Mouse (Mus musculus) cerebellum, adult 2 months (tissue): ENCODE data around the gene Slc26a6.

ENCODE experiments used
- CTCF ChIP-seq: fragments of 200-500 bp; IDR thresholded peaks from 2 replicates; pipeline ENCODE4 v1.5.1; 2011; ENCODE audit warnings: low read depth, mild to moderate bottlenecking, control low read depth, low read length, moderate library complexity, borderline replicate concordance; ENCODE audit not compliant: insufficient read depth
- POLR2A ChIP-seq: fragments of 200-500 bp; IDR thresholded peaks from 2 replicates; pipeline ENCODE4 v1.6.1; 2011; ENCODE audit warnings: low read length, control low read depth, borderline replicate concordance; ENCODE audit not compliant: insufficient read depth

GRCm38 (mm10) chr9:108855335-108855734, 2.3 kb downstream of the Slc26a6 start:
- TF ChIP-seq CTCF (no peak), POLR2A (no peak)
